Mouse (Mus musculus) effector memory CD4-positive, alpha-beta T cell, adult 5 months (primary cell): ENCODE results near the gene Acot11. TPM values are rescaled to one million over a fixed set of nuclear protein-coding genes. Genes with fewer than 3 reads are reported as not detected.

Source experiments
- polyA plus RNA-seq: library from polyadenylated mRNA; unstranded; fragments of 100-300 nt; shearing (Covaris generic); gene quantifications from one replicate; pipeline ENCODE4 v1.2.1, GENCODE M21; 2017

Gene Acot11
- polyA plus RNA-seq: 8.8 TPM

GRCm38 (mm10) chr4:106804910-106805274 lies at the start of gene Acot11:
TSS of gene Acot11 (minus strand) at chr4:106804998.

GRCm38 (mm10) chr4:106733636-106734035 lies 71.2 kb downstream of the Acot11 start, which contains the start of gene Fam151a:
TSS of gene Fam151a (plus strand) at chr4:106733889.

DNA sequence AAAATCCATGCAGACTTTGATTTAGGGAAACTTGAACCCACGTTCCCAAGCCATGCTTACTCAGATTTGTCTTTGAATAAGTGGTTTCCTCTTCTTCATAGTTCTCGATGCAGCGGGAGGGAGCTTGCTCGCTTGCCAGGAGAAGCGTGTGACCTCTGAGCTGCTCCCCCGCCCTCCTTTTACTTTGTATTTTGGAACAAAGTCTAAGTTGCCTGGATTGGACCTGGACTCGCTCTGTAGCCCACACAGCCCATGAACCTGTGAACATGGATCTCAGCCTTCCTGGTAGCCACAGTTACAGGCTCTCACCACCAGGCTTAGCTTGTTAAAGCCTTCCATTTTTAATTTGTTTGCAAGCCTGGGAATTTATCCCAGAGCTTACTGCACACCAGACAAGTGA lies 74.0 kb downstream of the Acot11 start, which contains the start of gene Mroh7:
Gene Mroh7, minus strand, starts transcription at position 112 of the 400 bp plus-strand sequence.

Other genes starting within 250 kb of the Acot11 start
- gene Dhcr24, start 244.0 kb downstream of the Acot11 start, polyA plus RNA-seq: 2.4 TPM
- not detected for gene Lexm, start 187.8 kb downstream of the Acot11 start, polyA plus RNA-seq
- gene Ttc22, start 182.6 kb downstream of the Acot11 start, polyA plus RNA-seq: not detected
- 4.5 TPM for gene Pars2, start 153.9 kb downstream of the Acot11 start, polyA plus RNA-seq
- 36.9 TPM for gene Ttc4, start 126.1 kb downstream of the Acot11 start, polyA plus RNA-seq
- not detected for gene Mroh7, start 74.1 kb downstream of the Acot11 start, polyA plus RNA-seq
- not detected for gene Fam151a, start 71.1 kb downstream of the Acot11 start, polyA plus RNA-seq
- gene Ssbp3, start 105.7 kb upstream of the Acot11 start, polyA plus RNA-seq: 54.1 TPM